Mouse (Mus musculus) ES-Bruce4 (cell line): ENCODE measurements at regions not wholly inside any gene's neighbourhood (a gene's known extent, or its start where the extent isn't known, plus 50 kb on each side); places are given as distances from the start of the nearest gene placed in this dataset.

Experiments used
- CTCF ChIP-seq: IDR thresholded peaks from one replicate; pipeline ENCODE4 v1.8.1; 2011; ENCODE audit warnings: low read depth, low read length
- EP300 ChIP-seq: IDR thresholded peaks from 2 replicates; pipeline ENCODE4 v1.6.1; 2011; ENCODE audit warnings: low read depth, low read length; ENCODE audit not compliant: insufficient read depth
- POLR2A ChIP-seq: IDR thresholded peaks from one replicate; pipeline ENCODE4 v1.8.1; 2011; ENCODE audit warnings: low read length; ENCODE audit not compliant: insufficient read depth

- TF ChIP-seq POLR2A: no peak
- TF ChIP-seq CTCF: no peak
- no peak for TF ChIP-seq EP300
Measured at GRCm38 (mm10) chr2:51837864-51838263, 97.1 kb downstream of the Rbm43 start.
